Mouse (Mus musculus) layer of hippocampus, adult 9-10 months (tissue): ENCODE results near the gene 1700016K19Rik.
A peak's percentile ranks its signal among the peaks of the same experiment; 100 is the strongest.

Experiments
- DNase-seq: peaks from one replicate; pipeline ENCODE4 v3.0.0; 2022; ENCODE audit warnings: low spot score

The 1700016K19Rik gene

GRCm38 (mm10) chr11:75999440-76000155 is at the start of gene 1700016K19Rik:
TSS of gene 1700016K19Rik (plus strand) at chr11:75999912.
- DNase-seq: peak; percentile 49

GRCm38 (mm10) chr11:75950459-75950858 is 49.3 kb upstream of the 1700016K19Rik start:
- no peak for DNase-seq

GRCm38 (mm10) chr11:75951895-75952294 is 47.8 kb upstream of the 1700016K19Rik start:
- DNase-seq: no peak

GRCm38 (mm10) chr11:75954896-75955295 is 44.8 kb upstream of the 1700016K19Rik start:
- no peak for DNase-seq

- no peak for DNase-seq
Observed at GRCm38 (mm10) chr11:75956651-75957050, 43.1 kb upstream of the 1700016K19Rik start.

- DNase-seq: no peak
Observed at GRCm38 (mm10) chr11:75957124-75957832, 42.4 kb upstream of the 1700016K19Rik start.

GRCm38 (mm10) chr11:75961782-75962181 is 37.9 kb upstream of the 1700016K19Rik start:
- no peak for DNase-seq

GRCm38 (mm10) chr11:75963730-75964475 is 35.8 kb upstream of the 1700016K19Rik start:
- DNase-seq: no peak

GRCm38 (mm10) chr11:75964476-75964730 is 35.3 kb upstream of the 1700016K19Rik start:
- DNase-seq: no peak

- no peak for DNase-seq
Observed at GRCm38 (mm10) chr11:75965674-75966400, 33.9 kb upstream of the 1700016K19Rik start.

GRCm38 (mm10) chr11:75966401-75967372 is 33.0 kb upstream of the 1700016K19Rik start:
- DNase-seq: no peak

- DNase-seq: no peak
Observed at GRCm38 (mm10) chr11:75968761-75969160, 31.0 kb upstream of the 1700016K19Rik start.

- no peak for DNase-seq
Observed at GRCm38 (mm10) chr11:75970629-75971028, 29.1 kb upstream of the 1700016K19Rik start.

GRCm38 (mm10) chr11:75972188-75972587 is 27.5 kb upstream of the 1700016K19Rik start:
- no peak for DNase-seq

GRCm38 (mm10) chr11:75972916-75973567 is 26.7 kb upstream of the 1700016K19Rik start:
- no peak for DNase-seq

GRCm38 (mm10) chr11:75973988-75974387 is 25.7 kb upstream of the 1700016K19Rik start:
- no peak for DNase-seq

- no peak for DNase-seq
Observed at GRCm38 (mm10) chr11:75976748-75977147, 23.0 kb upstream of the 1700016K19Rik start.

- DNase-seq: no peak
Observed at GRCm38 (mm10) chr11:75978051-75978450, 21.7 kb upstream of the 1700016K19Rik start.

GRCm38 (mm10) chr11:75980413-75980812 is 19.3 kb upstream of the 1700016K19Rik start:
- DNase-seq: no peak

GRCm38 (mm10) chr11:75983194-75983593 is 16.5 kb upstream of the 1700016K19Rik start:
- DNase-seq: no peak

GRCm38 (mm10) chr11:75984581-75984980 is 15.1 kb upstream of the 1700016K19Rik start:
- DNase-seq: no peak
